Mouse (Mus musculus) C2C12 (cell line): ENCODE data around the gene Pde11a. TPM values are rescaled to one million over a fixed set of nuclear protein-coding genes. Genes with fewer than 3 reads are reported as not detected.

Experiments
- H3K27me3 ChIP-seq: one replicate; pipeline ENCODE4 v1.6.1; 2011; ENCODE audit not compliant: control insufficient read depth, insufficient read depth, insufficient read length
- H3K36me3 ChIP-seq: one replicate; pipeline ENCODE4 v1.6.1; 2011; ENCODE audit not compliant: control insufficient read depth, insufficient read depth
- H3K4me3 ChIP-seq: one replicate; pipeline ENCODE4 v1.5.1; 2011; ENCODE audit warnings: mild to moderate bottlenecking, control low read depth; ENCODE audit not compliant: poor library complexity, insufficient read depth, severe bottlenecking
- H3K79me2 ChIP-seq: one replicate; pipeline ENCODE4 v1.6.1; 2011; ENCODE audit not compliant: control insufficient read depth, insufficient read depth
- H3K79me3 ChIP-seq: one replicate; pipeline ENCODE4 v1.6.1; 2011; ENCODE audit warnings: low read depth, control low read depth
- H3ac ChIP-seq: one replicate; pipeline ENCODE3; 2011; ENCODE audit warnings: low read depth; ENCODE audit not compliant: control insufficient read depth, insufficient read length
- CEBPB ChIP-seq: IDR thresholded peaks from one replicate; pipeline ENCODE4 v1.6.1; 2011; ENCODE audit warnings: low read depth, mild to moderate bottlenecking, control low read depth, moderate library complexity
- CTCF ChIP-seq: IDR thresholded peaks from one replicate; pipeline ENCODE4 v1.5.1; 2011; ENCODE audit not compliant: control insufficient read depth, insufficient read depth, insufficient read length
- FOSL1 ChIP-seq: IDR thresholded peaks from one replicate; pipeline ENCODE4 v1.8.0; 2011; ENCODE audit warnings: mild to moderate bottlenecking, low read length; ENCODE audit not compliant: poor library complexity, insufficient read depth, severe bottlenecking
- MAX ChIP-seq: IDR thresholded peaks from one replicate; pipeline ENCODE4 v1.6.1; 2011; ENCODE audit warnings: mild to moderate bottlenecking, control low read depth
- MYOD1 ChIP-seq: IDR thresholded peaks from one replicate; pipeline ENCODE4 v1.6.1; 2011; ENCODE audit warnings: low read depth; ENCODE audit not compliant: control insufficient read depth, insufficient read length
- MYOG ChIP-seq: IDR thresholded peaks from one replicate; pipeline ENCODE4 v1.6.1; 2011; ENCODE audit not compliant: control insufficient read depth, insufficient read length; ENCODE audit errors: extremely low read depth
- USF1 ChIP-seq: IDR thresholded peaks from one replicate; pipeline ENCODE4 v1.6.1; 2011; ENCODE audit warnings: low read depth, mild to moderate bottlenecking, control low read depth, moderate library complexity
- polyA plus RNA-seq: library from polyadenylated mRNA; unstranded; fragments of >200 nt; fragmentation: generic; extraction: Trizol; gene quantifications from one replicate; pipeline ENCODE4 v1.2.1, GENCODE M21; 2012; ENCODE audit warnings: missing spikeins

The Pde11a gene
- polyA plus RNA-seq, 1 experiment = not detected

- Histone ChIP-seq H3K36me3 (peaks cover 17% of the 10 kb centered on the region), H3K4me3 (peak within 1 kb of the TSS; percentile 83), H3K79me2 (peaks cover 23% of the 10 kb centered on the region), H3K79me3 (peaks cover 10% of the 10 kb centered on the region), H3ac (peak within 1 kb of the TSS; percentile 59), H3K27me3 (no peaks in the 10 kb centered on the region)
- TF ChIP-seq MYOD1 (peak; percentile 39), CTCF (peak; percentile 73), USF1 (no peak)
Measured at GRCm38 (mm10) chr2:76369821-76370655, 31.5 kb upstream of the Pde11a start, which contains the start of gene Rbm45. Gene Rbm45, plus strand, starts transcription at chr2:76369984.

- no peak for TF ChIP-seq CEBPB
- no peak for TF ChIP-seq MYOD1
- TF ChIP-seq FOSL1 = no peak
- TF ChIP-seq MYOG = no peak
- no peak for TF ChIP-seq USF1
- TF ChIP-seq MAX = no peak
- no peak for TF ChIP-seq CTCF
- H3K4me3 ChIP-seq = peak overlapping the region; percentile 83
- no peaks in the 10 kb centered on the region for H3K27me3 ChIP-seq
- peaks cover 17% of the 10 kb centered on the region for H3K36me3 ChIP-seq
- H3K79me2 ChIP-seq = peaks cover 23% of the 10 kb centered on the region
- H3K79me3 ChIP-seq = peaks cover 10% of the 10 kb centered on the region
- no peak overlapping the region for H3ac ChIP-seq
Measured at GRCm38 (mm10) chr2:76368861-76369660, 30.5 kb upstream of the Pde11a start.

- Histone ChIP-seq H3K79me3 (peaks cover 10% of the 10 kb centered on the region), H3K36me3 (peaks cover 5% of the 10 kb centered on the region), H3K79me2 (peaks cover 23% of the 10 kb centered on the region), H3K4me3 (no peak overlapping the region), H3ac (no peak overlapping the region), H3K27me3 (no peaks in the 10 kb centered on the region)
- no peak for TF ChIP-seq MYOD1
- TF ChIP-seq FOSL1 = no peak
- no peak for TF ChIP-seq USF1
- TF ChIP-seq MAX = no peak
- no peak for TF ChIP-seq MYOG
- peak; percentile 30 for TF ChIP-seq CTCF
- TF ChIP-seq CEBPB = no peak
Measured at GRCm38 (mm10) chr2:76367188-76367922, 28.8 kb upstream of the Pde11a start.

- H3K27me3 ChIP-seq = no peaks in the 10 kb centered on the region
- H3K79me2 ChIP-seq = peaks cover 8% of the 10 kb centered on the region
- H3K79me3 ChIP-seq = peaks cover 6% of the 10 kb centered on the region
- H3K4me3 ChIP-seq = no peak overlapping the region
- H3K36me3 ChIP-seq = no peaks in the 10 kb centered on the region
- H3ac ChIP-seq = no peak overlapping the region
- TF ChIP-seq MAX = no peak
- no peak for TF ChIP-seq USF1
- TF ChIP-seq FOSL1 = no peak
- no peak for TF ChIP-seq MYOG
- TF ChIP-seq CTCF = no peak
- TF ChIP-seq CEBPB = no peak
Measured at GRCm38 (mm10) chr2:76365811-76366210, 27.2 kb upstream of the Pde11a start.

GRCm38 (mm10) chr2:76362111-76362510, 23.5 kb upstream of the Pde11a start:
- Histone ChIP-seq H3K36me3 (no peaks in the 10 kb centered on the region), H3K79me3 (no peaks in the 10 kb centered on the region), H3K27me3 (no peaks in the 10 kb centered on the region), H3K79me2 (no peaks in the 10 kb centered on the region), H3ac (no peak overlapping the region), H3K4me3 (no peak overlapping the region)
- no peak for TF ChIP-seq CTCF
- TF ChIP-seq MYOD1 = no peak
- no peak for TF ChIP-seq CEBPB
- no peak for TF ChIP-seq MYOG
- TF ChIP-seq USF1 = no peak
- TF ChIP-seq MAX = no peak
- TF ChIP-seq FOSL1 = no peak
